Mouse (Mus musculus): ENCODE data around the gene Gm17535.
"Not testable (repeated sequence)": the region's sequence is repeated elsewhere in the genome, so short reads cannot be mapped to it uniquely, and the experiment has no call there.

GRCm38 (mm10) chr9:3036577-3036976 lies 2.2 kb downstream of the Gm17535 start, which contains the start of gene Gm10715:
- TF ChIP-seq CTCF (conservative IDR thresholded peaks at IDR 0.05; ENCODE audit: insufficient read depth, insufficient read length, low read depth, low read length); POLR2A (IDR thresholded peaks at IDR 0.05; ENCODE audit: low read depth, low read length): not testable (repeated sequence)

Measured in kidney, adult 2 months (tissue).